Mouse (Mus musculus) ES-E14 (cell line): ENCODE results near the gene Smad5.

ENCODE experiments used
- CHD2 ChIP-seq: IDR thresholded peaks from 2 replicates; pipeline ENCODE4 v1.6.1; 2014; ENCODE audit warnings: mild to moderate bottlenecking, low read depth, low read length, inconsistent platforms
- MAFK ChIP-seq: IDR thresholded peaks from 2 replicates; pipeline ENCODE4 v1.6.1; 2014; ENCODE audit warnings: mild to moderate bottlenecking, low read depth, low read length, inconsistent platforms; ENCODE audit not compliant: insufficient read depth
- ZNF384 ChIP-seq: IDR thresholded peaks from 2 replicates; pipeline ENCODE4 v1.6.1; 2012; ENCODE audit warnings: low read depth, low read length, inconsistent platforms

DNA sequence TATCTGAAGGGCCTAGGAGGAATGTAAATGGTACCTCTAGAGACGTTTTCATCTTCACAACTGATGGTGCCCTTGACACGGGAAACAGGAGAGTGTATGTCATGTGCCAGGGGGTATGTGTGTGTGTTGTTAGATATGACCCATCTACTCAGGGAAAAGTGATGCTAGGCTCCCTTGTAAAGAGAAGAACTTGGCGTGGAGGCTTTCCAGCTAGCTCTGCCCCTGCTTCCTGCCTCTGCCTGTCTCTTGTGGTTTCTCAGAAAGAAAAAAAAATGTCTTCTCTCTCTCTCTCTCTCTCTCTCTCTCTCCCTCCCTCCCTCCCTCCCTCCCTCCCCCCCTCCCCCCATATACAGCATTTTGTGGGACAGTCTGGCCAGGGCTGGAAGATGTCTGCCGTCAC is 20.9 kb upstream of the Smad5 start:
- TF ChIP-seq CHD2 (no peak), ZNF384 (no peak), MAFK (no peak)
